Mouse (Mus musculus) splenic B cell, adult 2 months (primary cell): ENCODE data around the gene Scaf8.
A peak's percentile ranks its signal among the peaks of the same experiment; 100 is the strongest.
"Not testable (repeated sequence)": the region's sequence is repeated elsewhere in the genome, so short reads cannot be mapped to it uniquely, and the experiment has no call there.

ENCODE experiments used
- DNase-seq: peaks from one replicate; pipeline ENCODE4 v3.0.0-alpha.2; 2011; ENCODE audit warnings: low read depth, low spot score
- H3K27me3 ChIP-seq: 2 replicates; pipeline ENCODE4 v1.6.1; 2012; ENCODE audit warnings: mild to moderate bottlenecking, low read length, moderate library complexity, mixed read lengths; ENCODE audit not compliant: control insufficient read depth, poor library complexity, insufficient read depth, severe bottlenecking
- H3K36me3 ChIP-seq: 2 replicates; pipeline ENCODE4 v1.6.1; 2012; ENCODE audit warnings: mild to moderate bottlenecking, low read length, moderate library complexity, mixed read lengths; ENCODE audit not compliant: control insufficient read depth, poor library complexity, insufficient read depth, severe bottlenecking

Gene Scaf8

DNA sequence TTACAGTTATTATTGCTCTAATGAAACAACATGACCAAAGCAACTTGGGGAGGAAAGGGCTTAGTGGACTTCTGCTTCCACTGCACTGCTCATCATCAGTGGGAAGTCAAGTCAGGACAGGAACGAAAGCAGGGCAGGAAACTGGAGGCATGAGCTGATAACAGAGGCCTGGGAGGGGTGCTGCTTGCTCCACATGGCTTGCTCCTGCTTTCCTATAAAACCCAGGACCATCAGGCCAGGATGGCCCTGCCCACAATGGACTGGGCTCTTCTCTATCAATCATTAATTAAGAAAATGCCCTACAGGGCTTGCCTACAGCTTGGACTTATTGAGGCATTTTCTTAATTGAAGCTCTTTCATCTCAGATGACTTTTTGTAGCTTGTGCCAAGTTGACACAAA is 34.8 kb downstream of the Scaf8 start:
- no peak for DNase-seq
- H3K36me3 ChIP-seq, result 0 out of 2 replicates have a peak, but pooled peaks cover 2% of the 10 kb centered on the region
- no peaks in the 10 kb centered on the region for H3K27me3 ChIP-seq

DNA sequence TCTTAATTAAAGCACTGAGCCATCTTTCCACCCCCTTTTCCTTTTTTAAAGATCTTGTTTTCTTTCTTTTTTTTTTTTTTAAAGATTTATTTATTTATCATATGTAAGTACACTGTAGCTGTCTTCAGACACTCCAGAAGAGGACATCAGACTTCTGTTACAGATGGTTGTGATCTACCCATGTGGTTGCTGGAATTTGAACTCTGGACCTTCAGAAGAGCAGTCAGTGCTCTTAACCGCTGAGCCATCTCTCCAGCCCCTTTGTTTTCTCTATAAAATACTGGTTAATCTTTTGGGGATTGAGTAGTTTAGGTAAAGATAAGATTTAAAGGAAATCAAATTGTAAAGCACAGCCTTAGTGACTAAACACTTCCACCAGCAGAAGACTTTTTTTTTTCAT is 35.9 kb downstream of the Scaf8 start:
- not testable (repeated sequence) for H3K27me3 ChIP-seq, DNase-seq, H3K36me3 ChIP-seq

DNA sequence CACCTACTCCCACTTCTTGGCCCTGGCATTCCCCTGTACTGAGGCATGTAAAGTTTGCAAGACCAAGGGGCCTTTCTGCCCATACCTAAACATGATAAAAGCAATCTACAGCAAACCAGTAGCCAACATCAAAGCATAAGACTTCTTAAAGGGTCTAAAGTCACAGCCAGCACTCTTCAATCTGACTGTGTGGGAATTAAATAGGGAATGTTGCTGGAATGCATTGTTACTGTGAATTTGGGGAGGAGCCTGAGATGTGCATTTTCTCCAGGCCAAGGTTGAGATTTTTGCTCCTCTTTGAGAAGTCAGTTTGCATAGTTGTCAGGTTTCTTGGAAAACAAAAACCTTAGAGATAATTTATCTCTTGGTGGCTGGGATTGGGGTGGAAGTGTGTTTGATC is 36.4 kb downstream of the Scaf8 start:
- H3K36me3 ChIP-seq, result no peaks in the 10 kb centered on the region
- DNase-seq, result no peak
- no peaks in the 10 kb centered on the region for H3K27me3 ChIP-seq

DNA sequence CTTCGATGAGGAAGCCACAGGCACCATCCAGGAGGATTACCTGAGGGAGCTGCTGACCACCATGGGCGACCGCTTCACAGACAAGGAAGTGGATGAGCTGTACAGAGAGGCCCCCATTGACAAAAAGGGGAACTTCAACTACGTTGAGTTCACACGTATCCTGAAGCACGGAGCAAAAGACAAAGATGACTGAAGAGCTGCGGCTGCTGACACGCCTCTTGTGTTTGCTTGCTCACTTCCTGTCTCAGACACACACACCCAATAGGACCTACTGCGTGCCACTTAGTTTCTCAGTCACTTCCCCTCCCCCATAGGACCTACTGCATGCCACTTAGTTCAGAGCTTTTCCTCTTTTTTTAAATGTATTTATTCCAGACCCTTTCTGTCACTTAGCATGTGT is 41.4 kb downstream of the Scaf8 start:
- DNase-seq, result peak; percentile 88
- H3K36me3 ChIP-seq, H3K27me3 ChIP-seq: not testable (repeated sequence)

DNA sequence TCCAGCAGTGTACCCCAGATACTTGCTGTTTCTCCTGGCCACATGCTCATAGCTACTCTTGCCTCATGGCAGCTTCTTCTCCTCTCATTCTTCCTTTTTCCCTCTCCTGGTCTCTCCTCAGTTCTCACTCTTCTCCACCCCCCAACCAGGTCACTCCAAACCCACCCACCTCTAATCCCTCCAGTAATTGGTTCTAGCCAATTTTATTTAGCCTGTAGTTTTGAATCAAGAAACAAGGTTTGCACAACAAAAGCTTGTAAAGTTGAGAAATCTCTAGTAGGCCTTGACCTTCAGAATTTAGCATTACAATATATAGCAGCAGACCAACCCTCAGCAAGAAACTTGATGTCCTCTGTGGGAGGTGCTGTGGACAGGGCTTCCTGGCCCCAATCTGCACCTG is 42.2 kb downstream of the Scaf8 start:
- Histone ChIP-seq H3K27me3 (no peaks in the 10 kb centered on the region), H3K36me3 (peaks cover 1% of the 10 kb centered on the region; the same call in 1 of the 2 replicates)
- no peak for DNase-seq

DNA sequence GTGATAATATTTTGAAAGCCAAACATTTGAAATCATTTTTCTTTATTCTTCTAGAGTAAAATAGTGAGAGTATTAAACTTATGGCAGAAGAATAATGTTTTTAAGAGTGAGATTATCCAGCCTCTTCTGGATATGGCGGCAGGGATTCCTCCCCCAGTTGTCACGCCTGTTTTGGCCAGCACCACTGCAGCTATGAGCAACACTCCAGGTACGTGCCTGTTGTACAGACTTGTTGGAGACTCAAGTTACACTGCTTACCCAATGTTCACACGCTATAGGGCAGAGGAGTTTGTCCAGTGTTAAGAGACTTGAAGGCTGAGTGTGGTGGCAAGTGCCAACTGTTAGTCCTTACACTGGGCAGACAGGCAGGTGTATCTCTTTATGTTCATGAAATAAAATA is 48.1 kb downstream of the Scaf8 start:
- DNase-seq, result no peak
- peaks cover 1% of the 10 kb centered on the region; the same call in 1 of the 2 replicates for H3K36me3 ChIP-seq
- H3K27me3 ChIP-seq, result no peaks in the 10 kb centered on the region

DNA sequence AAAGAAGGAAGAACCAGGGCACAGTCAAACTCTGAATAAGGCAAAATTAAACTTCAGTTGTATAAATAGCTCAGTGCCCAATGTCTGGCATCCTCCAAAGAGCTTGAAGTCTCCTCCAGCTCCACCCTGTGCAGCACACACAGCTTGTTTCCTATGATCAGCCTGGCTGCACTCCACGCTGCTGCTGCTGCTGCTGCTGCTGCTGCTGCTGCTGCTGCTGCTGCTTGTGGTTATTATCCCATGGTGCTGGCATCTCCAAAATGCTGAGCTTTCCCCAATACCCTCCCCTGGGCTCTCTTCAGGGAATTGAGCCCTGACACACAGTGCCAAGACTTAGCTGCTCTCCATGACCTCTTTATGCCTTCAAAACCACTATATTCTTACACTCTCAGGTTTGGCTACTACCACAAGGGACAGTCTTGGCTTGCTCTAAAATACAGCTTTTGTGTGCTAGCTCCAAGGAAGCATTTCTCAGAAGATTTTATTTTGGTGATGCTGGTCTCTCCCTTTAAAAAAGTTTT is 65.7 kb downstream of the Scaf8 start:
- not testable (repeated sequence) for DNase-seq, H3K36me3 ChIP-seq, H3K27me3 ChIP-seq

DNA sequence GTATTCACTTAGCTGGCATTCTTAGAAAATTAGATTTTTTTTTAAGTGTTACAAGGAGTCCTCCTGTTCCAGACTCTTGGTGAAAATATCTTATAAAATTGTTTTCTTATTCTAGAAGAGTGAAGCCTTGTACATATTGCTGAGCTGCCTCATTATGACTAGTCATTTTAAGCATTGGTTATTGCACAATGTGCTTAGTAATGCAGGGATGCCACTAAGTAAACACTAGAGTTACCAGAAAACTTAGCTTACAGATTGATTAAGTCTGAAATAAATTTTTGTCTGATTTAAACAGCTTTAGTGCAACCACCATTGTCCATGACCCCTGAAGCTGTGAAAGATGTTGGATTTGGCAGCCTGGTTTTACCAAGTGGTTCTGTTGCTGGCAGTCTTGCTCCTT is 80.7 kb downstream of the Scaf8 start:
- DNase-seq, H3K27me3 ChIP-seq: not testable (repeated sequence)
- peaks cover 13% of the 10 kb centered on the region for H3K36me3 ChIP-seq

DNA sequence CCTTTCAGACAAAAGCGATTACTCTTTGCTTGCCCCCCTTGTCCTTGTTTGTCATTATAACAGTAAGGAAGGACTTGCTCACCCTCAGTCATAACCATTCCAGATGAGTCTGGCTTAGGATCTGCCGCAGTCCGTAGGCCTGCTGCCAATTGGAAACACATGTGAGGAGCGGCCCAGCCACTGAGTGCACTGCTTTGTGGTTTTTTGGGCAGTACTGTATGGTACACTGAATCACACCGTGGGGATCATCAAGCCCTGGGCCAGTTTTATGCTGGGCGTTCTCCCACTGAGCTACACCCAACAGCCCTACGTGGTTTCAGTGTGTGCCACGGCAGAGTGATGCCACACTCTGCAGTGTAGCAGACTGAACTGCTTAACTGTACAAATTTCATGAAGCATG is 85.6 kb downstream of the Scaf8 start:
- DNase-seq, result no peak
- Histone ChIP-seq H3K36me3 (peaks cover 2% of the 10 kb centered on the region; the same call in 1 of the 2 replicates), H3K27me3 (no peaks in the 10 kb centered on the region)

DNA sequence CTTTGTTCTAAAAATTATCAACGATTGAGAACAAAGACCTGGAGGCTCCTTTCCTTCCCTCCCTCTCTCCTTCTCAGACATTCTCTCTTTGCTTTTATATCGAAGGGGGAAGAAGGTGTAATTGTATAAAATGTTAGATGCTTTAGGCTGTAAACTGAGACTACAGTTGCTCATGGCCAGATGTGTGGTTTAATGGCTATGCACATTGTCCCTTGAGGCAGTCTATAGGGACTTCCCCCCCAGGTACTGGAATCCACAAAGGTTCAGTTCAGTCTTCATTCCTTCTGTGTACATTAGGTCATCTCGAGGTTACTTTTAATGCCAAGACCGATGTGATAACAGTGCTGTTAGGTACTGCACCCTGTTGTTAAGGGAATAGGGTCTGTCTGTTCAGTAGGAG is 89.1 kb downstream of the Scaf8 start:
- peak; percentile 37 for DNase-seq
- no peaks in the 10 kb centered on the region for H3K27me3 ChIP-seq
- 0 out of 2 replicates have a peak, but pooled peaks cover 2% of the 10 kb centered on the region for H3K36me3 ChIP-seq

DNA sequence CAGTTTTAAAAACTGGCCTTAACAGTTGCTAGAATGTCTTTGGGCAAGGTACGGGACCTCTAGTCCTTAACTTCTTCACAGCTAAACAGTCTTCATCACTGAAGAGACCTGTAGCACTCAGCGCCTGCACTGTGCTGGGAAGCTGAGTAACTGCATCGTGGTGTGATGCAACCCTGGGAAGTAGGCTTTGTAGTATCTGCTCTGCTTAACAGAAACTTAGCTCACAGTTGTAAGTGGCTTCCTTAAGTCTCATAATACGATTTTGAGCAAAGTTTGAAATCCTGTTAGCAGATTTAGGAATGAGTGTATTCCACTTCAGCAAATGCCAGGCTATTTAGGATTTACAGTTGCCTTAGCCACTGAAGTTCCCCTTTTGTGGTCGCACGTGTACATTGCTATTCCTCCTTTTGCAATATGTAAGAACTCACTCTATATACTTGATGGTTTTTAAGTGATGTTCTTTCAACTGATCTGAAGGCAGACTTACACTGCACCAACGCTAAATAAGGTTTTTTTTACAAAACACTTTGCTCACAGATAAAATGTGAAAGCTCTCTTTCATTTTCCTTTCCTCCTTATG is 90.1 kb downstream of the Scaf8 start:
- DNase-seq, result peak; percentile 27
- no peaks in the 10 kb centered on the region for H3K27me3 ChIP-seq
- no peaks in the 10 kb centered on the region for H3K36me3 ChIP-seq

DNA sequence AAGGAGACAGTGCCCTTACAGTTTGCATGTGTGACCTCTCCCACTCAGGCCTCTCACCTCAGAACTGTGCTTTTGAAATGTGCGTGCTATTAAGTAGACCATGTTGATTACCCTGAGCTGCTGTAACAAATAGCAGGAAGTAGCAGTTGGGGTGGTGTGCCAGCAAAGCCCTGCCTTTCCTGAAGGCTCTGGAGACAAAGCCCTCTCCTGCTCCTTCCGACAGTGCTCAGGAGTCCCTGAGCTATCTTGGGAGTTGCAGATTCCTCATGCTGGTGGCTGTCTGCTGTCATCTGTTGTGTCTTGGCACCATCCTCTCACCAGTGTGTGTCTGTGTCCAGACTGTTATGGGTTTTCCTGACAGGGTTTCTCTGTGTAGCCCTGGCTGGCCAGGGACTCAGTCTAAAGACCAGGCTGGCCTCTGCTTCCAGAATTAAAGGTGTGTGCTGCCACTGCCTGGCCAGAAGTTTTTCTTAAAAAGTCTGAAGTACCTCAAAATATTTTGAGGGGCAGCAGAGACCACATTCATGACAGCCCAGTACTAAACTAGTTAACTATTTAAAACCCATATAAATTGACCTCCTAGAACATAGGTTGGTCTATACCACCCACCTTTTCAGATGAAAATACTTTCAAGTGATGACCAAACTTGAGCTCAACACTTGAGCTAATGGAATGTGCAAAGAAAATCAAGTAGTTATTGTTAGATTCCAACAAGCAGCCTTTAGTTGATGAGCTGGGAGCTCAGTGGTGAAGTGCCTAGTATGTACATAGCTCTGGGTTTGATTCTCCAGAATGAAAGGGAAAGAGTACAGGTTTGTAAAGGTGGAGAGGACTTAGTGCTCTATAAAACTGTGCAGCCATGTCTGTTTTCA is 92.0 kb downstream of the Scaf8 start:
- H3K36me3 ChIP-seq, result no peaks in the 10 kb centered on the region
- no peaks in the 10 kb centered on the region for H3K27me3 ChIP-seq
- DNase-seq, result no peak

DNA sequence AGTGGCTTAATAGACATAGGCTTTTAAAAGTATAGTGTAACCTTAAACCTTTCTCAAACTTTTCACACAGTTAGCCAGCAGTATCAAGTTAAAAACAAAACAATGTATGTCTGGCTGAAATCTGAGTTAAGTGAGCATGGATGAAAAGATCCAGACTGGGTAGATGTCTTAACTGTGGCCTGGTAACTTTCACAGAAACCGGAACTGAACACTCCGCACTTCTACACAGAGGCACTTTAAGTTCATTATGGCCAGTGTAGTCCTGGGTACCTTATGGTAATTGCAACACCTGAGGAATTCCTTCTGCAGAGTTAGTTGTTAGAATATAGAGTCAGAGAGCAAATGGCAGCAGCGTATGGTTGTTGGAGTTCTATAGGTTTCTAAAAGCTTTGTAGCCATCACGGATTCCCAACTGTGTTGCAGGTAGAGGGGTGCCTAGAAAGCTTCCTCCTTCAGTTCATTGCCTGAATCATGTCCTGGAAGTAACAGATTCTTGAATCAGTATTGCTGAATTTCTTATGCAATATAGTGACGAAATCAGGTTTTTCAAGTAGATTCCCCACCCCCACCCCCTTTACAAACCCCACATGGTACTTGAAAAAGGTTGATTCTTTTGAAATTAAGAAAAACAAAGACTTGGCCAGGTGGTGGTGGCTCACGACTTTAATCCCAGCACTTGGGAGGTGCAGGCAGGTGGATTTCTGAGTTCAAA is 92.9 kb downstream of the Scaf8 start:
- H3K27me3 ChIP-seq, result no peaks in the 10 kb centered on the region
- no peak for DNase-seq
- H3K36me3 ChIP-seq, result no peaks in the 10 kb centered on the region

DNA sequence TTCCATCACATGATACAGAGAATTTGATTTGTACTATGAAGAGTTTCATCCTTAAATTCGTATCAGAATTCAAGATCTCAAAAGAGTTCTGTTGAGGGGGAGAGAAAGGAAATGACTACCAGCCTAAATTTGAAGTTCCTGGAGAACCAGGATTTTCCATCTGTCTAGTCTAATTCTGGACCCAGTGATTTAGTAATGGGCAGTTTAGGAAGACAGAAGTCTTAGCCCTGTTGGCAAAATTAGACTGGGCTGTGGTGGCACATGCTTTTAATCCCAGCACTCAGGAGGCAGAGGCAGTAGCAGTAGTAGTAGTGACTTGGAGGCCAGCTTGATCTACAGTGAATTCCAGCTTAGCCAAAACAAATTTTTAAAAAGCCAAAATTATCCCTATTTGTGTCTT is 93.7 kb downstream of the Scaf8 start:
- Histone ChIP-seq H3K27me3 (no peaks in the 10 kb centered on the region), H3K36me3 (no peaks in the 10 kb centered on the region)
- no peak for DNase-seq

DNA sequence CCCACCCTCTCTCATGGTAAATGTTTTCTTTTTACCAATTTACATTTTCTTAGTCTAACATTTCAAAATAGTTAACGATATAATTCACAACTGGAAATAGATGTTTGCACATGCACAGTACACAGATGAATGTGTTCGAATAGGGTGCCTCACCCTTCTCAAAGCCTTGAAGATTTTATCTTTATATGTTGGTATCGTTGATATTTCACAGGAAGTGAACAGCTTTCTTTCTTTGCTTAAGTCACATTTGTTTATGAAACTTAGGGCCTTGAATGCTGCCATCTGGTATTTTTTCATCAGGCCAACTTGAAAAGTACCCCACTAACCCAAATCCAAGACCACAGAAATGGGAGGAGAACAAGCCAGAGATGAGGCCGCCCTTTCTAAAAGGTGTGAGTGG is 94.8 kb downstream of the Scaf8 start:
- DNase-seq, result no peak
- Histone ChIP-seq H3K27me3 (no peaks in the 10 kb centered on the region), H3K36me3 (no peaks in the 10 kb centered on the region)
